Mouse (Mus musculus) E14TG2a.4 (cell line): ENCODE measurements around the gene Myd88.
A peak's percentile ranks its signal among the peaks of the same experiment; 100 is the strongest.

Source experiments
- CTCF ChIP-seq: conservative IDR thresholded peaks from 2 replicates; pipeline ENCODE4 v1.5.1; 2014; ENCODE audit warnings: low read length
- NANOG ChIP-seq: IDR thresholded peaks from 2 replicates; pipeline ENCODE4 v1.6.1; 2014; ENCODE audit warnings: borderline replicate concordance, low read length, mixed read lengths
- POU5F1 ChIP-seq: IDR thresholded peaks from 2 replicates; pipeline ENCODE4 v1.6.1; 2014; ENCODE audit warnings: low read length, borderline replicate concordance

DNA sequence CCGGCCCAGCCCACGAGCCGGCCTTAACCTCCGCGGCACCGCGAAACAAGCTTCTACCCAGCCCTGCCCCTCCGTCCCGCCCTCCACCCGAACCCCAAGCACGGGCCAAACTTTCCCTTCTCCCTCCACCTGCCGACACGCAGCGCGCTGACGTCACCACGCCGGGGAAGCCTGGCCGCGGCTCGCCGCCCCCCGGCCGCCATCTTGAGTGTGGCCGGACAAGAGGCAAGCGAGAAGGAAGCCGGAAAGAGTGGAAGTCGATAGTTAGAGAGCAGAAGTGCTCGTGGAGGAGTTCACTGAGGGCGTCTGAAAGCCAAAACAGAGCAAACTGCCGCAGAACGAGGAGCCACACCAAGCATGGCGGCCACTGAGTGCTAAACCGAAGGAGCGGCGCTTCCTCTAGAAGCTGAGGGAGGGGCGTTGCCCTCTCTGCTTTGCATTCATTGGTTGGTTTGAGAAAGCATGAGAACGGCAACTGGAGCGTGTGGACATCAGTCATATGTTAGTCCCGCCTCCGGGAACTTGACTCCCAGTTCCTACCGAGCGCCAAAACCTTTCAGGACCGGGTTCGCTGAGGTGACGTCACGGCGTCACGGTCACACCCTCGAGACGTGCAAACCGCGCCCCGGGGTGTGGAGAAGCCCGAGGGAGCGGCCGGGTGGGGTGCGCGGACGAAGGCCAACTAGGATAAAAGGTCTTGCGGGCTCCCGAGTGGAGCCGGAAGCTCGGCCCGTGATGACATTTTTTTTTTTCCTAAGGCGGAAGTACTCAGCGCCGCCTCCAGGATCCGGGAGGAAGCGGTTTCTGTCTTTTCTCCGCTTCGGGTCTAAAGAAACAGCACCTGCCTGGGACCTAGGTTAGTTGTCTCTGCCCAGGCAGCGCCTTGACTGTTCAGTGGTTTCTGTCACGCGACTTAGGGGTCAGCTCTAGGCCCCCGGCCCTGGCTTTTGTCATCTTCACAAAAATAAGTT, 18.6 kb downstream of the Myd88 start, which contains the start of gene Oxsr1:
- TF ChIP-seq CTCF (peak; percentile 46), POU5F1 (no peak), NANOG (no peak)
